In genomic region chr3:88138336-88139242, GRCm38 (mm10) we compare ENCODE assay signal across 7 mouse cellular contexts. TPM values are rescaled to one million over a fixed set of nuclear protein-coding genes. Genes with fewer than 3 reads are reported as not detected.
DNase-seq lines count a peak whose midpoint lies in the region; ATAC-seq lines count a peak whose summit lies in the region.

No protein-coding gene starts in this region.

- peak overlapping the region; percentile 95 for H3K4me2 ChIP-seq in embryonic facial prominence, embryonic 11.5 days (ENCODE audit: low read depth, low read length)
- H3K4me2 ChIP-seq in limb, embryonic 11.5 days (ENCODE audit: low read depth, severe bottlenecking) = peak overlapping the region; percentile 97
- peak overlapping the region; percentile 98 for H3K4me2 ChIP-seq in midbrain, embryonic 14.5 days (ENCODE audit: low read length)

- H3K27me3 ChIP-seq in embryonic facial prominence, embryonic 11.5 days (ENCODE audit: control insufficient read depth, insufficient read depth, low read length) = no peaks in the 10 kb centered on the region
- H3K27me3 ChIP-seq in limb, embryonic 11.5 days (ENCODE audit: control insufficient read depth, insufficient read depth, low read length) = no peaks in the 10 kb centered on the region
- peaks cover 18% of the 10 kb centered on the region for H3K27me3 ChIP-seq in midbrain, embryonic 14.5 days (ENCODE audit: control insufficient read depth, insufficient read depth, low read length)

- peak overlapping the region; percentile 30 for H3K27ac ChIP-seq in embryonic facial prominence, embryonic 11.5 days (replicated peaks; ENCODE audit: low read depth, low read length)
- H3K27ac ChIP-seq in limb, embryonic 11.5 days (replicated peaks; ENCODE audit: low read depth, low read length) = peak overlapping the region; percentile 81
- H3K27ac ChIP-seq in midbrain, embryonic 14.5 days (replicated peaks; ENCODE audit: low read depth, low read length) = peak overlapping the region; percentile 70

- under 1% methylated on average over 32 of the region's 32 CpGs for WGBS in embryonic facial prominence, embryonic 11.5 days
- under 1% methylated on average over 32 of the region's 32 CpGs for WGBS in limb, embryonic 11.5 days
- WGBS in midbrain, embryonic 14.5 days = under 1% methylated on average over 32 of the region's 32 CpGs

- H3K36me3 ChIP-seq in embryonic facial prominence, embryonic 11.5 days (replicated peaks; ENCODE audit: control insufficient read depth, insufficient read depth, low read depth, low read length) = no peaks in the 10 kb centered on the region
- H3K36me3 ChIP-seq in limb, embryonic 11.5 days (ENCODE audit: control insufficient read depth, insufficient read depth, low read length) = no peaks in the 10 kb centered on the region
- H3K36me3 ChIP-seq in midbrain, embryonic 14.5 days (ENCODE audit: control insufficient read depth, insufficient read depth, low read length) = no peaks in the 10 kb centered on the region

- H3K4me1 ChIP-seq in embryonic facial prominence, embryonic 11.5 days (ENCODE audit: control insufficient read depth, insufficient read depth, low read length) = no peaks in the 10 kb centered on the region
- peaks cover 24% of the 10 kb centered on the region for H3K4me1 ChIP-seq in limb, embryonic 11.5 days (ENCODE audit: control insufficient read depth, insufficient read depth, low read length)
- peaks cover 11% of the 10 kb centered on the region for H3K4me1 ChIP-seq in midbrain, embryonic 14.5 days (ENCODE audit: control insufficient read depth, insufficient read depth, low read length)

- ATAC-seq in embryonic facial prominence, embryonic 11.5 days (replicated peaks; ENCODE audit: insufficient number of reproducible peaks, low FRiP score, low TSS enrichment, low read depth) = peak; percentile 48
- peak; percentile 72; the same call in 1 of the 2 replicates for ATAC-seq in limb, embryonic 11.5 days (ENCODE audit: insufficient number of reproducible peaks, low FRiP score, low TSS enrichment, low read depth)
- ATAC-seq in midbrain, embryonic 14.5 days (ENCODE audit: low FRiP score, low TSS enrichment) = peak; percentile 76

- H3K9me3 ChIP-seq in embryonic facial prominence, embryonic 11.5 days (replicated peaks; ENCODE audit: control insufficient read depth, low read length) = no peaks in the 10 kb centered on the region
- no peaks in the 10 kb centered on the region for H3K9me3 ChIP-seq in limb, embryonic 11.5 days (ENCODE audit: control insufficient read depth, low read length)
- no peaks in the 10 kb centered on the region for H3K9me3 ChIP-seq in midbrain, embryonic 14.5 days (ENCODE audit: control insufficient read depth, low read length)

- peak overlapping the region; percentile 57 for H3K4me3 ChIP-seq in embryonic facial prominence, embryonic 11.5 days (ENCODE audit: low read depth, low read length)
- H3K4me3 ChIP-seq in limb, embryonic 11.5 days (ENCODE audit: low read depth, low read length) = peak overlapping the region; percentile 57
- H3K4me3 ChIP-seq in midbrain, embryonic 14.5 days (replicated peaks; ENCODE audit: low read depth, low read length) = peak overlapping the region; percentile 50

- DNase-seq in adrenal gland, postnatal 10 days = peak; percentile 95
- peak; percentile 96 for DNase-seq in embryonic facial prominence, embryonic 11.5 days (ENCODE audit: low spot score)
- DNase-seq in heart, adult 11 months = peak; percentile 100
- DNase-seq in kidney, adult 18-20 months = peak; percentile 95
- peak; percentile 92 for DNase-seq in limb, embryonic 11.5 days (ENCODE audit: low spot score)
- peak; percentile 96 for DNase-seq in midbrain, embryonic 14.5 days
- DNase-seq in spleen, adult 18-20 months = peak; percentile 83 to 89

- H3K9ac ChIP-seq in embryonic facial prominence, embryonic 11.5 days (replicated peaks; ENCODE audit: low read length) = peak overlapping the region; percentile 69
- H3K9ac ChIP-seq in limb, embryonic 11.5 days (ENCODE audit: low read length) = peak overlapping the region; percentile 74
- H3K9ac ChIP-seq in midbrain, embryonic 14.5 days (replicated peaks; ENCODE audit: low read length) = peak overlapping the region; percentile 53

RNA-seq across cellular contexts. Expression of gene Mef2d, which starts 3.6 kb away (rescaled TPM):
- 10 to 100 TPM; 85.7 to 86.6 TPM for total RNA-seq in adrenal gland, postnatal 10 days (2021)
- 11.5 and 12.5 TPM in 2 replicates for polyA plus RNA-seq in embryonic facial prominence, embryonic 11.5 days (2014; fragmentation: Nextera tagmentation; extraction: Ambion mirVana)
- polyA plus RNA-seq in limb, embryonic 11.5 days (2014; fragmentation: Nextera tagmentation; extraction: Ambion mirVana) = 12.6 and 14.3 TPM in 2 replicates
- 22.3 and 23.7 TPM in 2 replicates for polyA plus RNA-seq in midbrain, embryonic 14.5 days (2014; fragmentation: Nextera tagmentation; extraction: Ambion mirVana)

RNA-seq across cellular contexts. Expression of gene Iqgap3, which starts 56.8 kb away (rescaled TPM):
- total RNA-seq in adrenal gland, postnatal 10 days (2021) = 10 to 100 TPM in 1 of 2 experiments, 1 to 10 TPM in 1; 6.9 to 11.5 TPM
- 17.8 and 18.1 TPM in 2 replicates for polyA plus RNA-seq in embryonic facial prominence, embryonic 11.5 days (2014; fragmentation: Nextera tagmentation; extraction: Ambion mirVana)
- polyA plus RNA-seq in limb, embryonic 11.5 days (2014; fragmentation: Nextera tagmentation; extraction: Ambion mirVana) = 16.0 and 19.6 TPM in 2 replicates
- 2.7 and 3.5 TPM in 2 replicates for polyA plus RNA-seq in midbrain, embryonic 14.5 days (2014; fragmentation: Nextera tagmentation; extraction: Ambion mirVana)

Comparison
In these comparisons a context has a peak if more than half of its experiments do, and no peak if none do; other contexts are left out.
1. Peak in every context shown above with its lines: DNase-seq, ATAC-seq, H3K4me3 ChIP-seq and H3K27ac ChIP-seq.
2. H3K27ac ChIP-seq: peak in every context shown above with its lines; median percentile 81 in limb, embryonic 11.5 days; 70 in midbrain, embryonic 14.5 days; 30 in embryonic facial prominence, embryonic 11.5 days.